Mouse (Mus musculus): Measurements from ENCODE around the gene E2f1. TPM values are rescaled to one million over a fixed set of nuclear protein-coding genes. Genes with fewer than 3 reads are reported as not detected.

The E2f1 gene
- polyA plus RNA-seq, 1 experiment from 2014 or later, result 8.4 TPM

DNA sequence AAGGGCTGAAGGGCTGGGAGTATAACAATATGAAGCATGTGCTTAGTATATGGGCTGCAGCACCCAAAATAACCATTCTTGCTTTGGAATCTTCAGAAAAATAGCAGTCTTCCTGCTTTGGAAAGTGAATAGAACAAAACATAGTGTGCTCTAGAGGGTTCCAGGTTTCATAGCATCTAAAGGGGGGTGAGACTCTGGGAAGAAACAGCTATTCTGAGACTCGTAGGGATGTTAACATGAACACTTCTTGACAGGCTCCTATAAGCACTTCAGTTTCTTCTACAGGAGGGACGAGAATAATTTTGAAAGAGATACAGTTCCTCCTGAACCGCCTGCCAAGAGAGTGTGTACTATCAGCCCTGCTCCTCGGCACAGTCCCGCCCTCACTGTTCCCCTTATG lies 52.3 kb downstream of the E2f1 start:
- no peak overlapping the region for H3K9ac ChIP-seq
- H3K27ac ChIP-seq (replicated peaks), result no peak overlapping the region
- H3K4me3 ChIP-seq, result no peak overlapping the region
- 97% methylated on average over 5 of the region's 5 CpGs for WGBS
- no peaks in the 10 kb centered on the region for H3K27me3 ChIP-seq
- H3K4me1 ChIP-seq (replicated peaks), result no peaks in the 10 kb centered on the region
- no peak overlapping the region for H3K4me2 ChIP-seq
- H3K36me3 ChIP-seq, result peaks cover 22% of the 10 kb centered on the region; the same call in 1 of the 2 replicates
- H3K9me3 ChIP-seq, result no peaks in the 10 kb centered on the region
- no peak for ATAC-seq (ENCODE audit: low FRiP score, low read depth)

DNA sequence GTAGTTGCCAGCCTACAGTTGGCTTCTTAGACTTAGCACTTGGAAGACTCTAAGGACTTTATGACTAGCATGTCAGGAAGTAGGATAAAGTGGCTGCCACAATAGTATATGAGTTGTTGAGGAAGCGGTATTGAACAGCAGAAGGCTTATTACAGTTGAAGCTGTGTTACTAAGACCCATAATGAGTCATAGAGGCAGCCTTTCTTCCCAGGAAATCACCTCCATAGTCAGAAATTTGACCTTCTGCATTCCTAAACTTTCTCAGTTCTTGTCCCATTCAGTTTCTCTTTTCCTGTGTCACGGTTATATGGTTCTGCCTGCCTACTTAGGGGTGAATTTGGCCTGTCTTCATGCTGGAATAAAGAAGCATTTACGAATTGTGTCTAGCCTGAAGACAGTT lies 52.7 kb downstream of the E2f1 start:
- H3K4me2 ChIP-seq, result no peak overlapping the region
- H3K36me3 ChIP-seq, result peaks cover 20% of the 10 kb centered on the region; the same call in 1 of the 2 replicates
- no peak overlapping the region for H3K4me3 ChIP-seq
- H3K9ac ChIP-seq, result no peak overlapping the region
- no peak for ATAC-seq (ENCODE audit: low FRiP score, low read depth)
- H3K27ac ChIP-seq (replicated peaks), result no peak overlapping the region
- 91% methylated on average over 3 of the region's 3 CpGs for WGBS
- no peaks in the 10 kb centered on the region for H3K9me3 ChIP-seq
- no peaks in the 10 kb centered on the region for H3K27me3 ChIP-seq
- H3K4me1 ChIP-seq (replicated peaks), result no peaks in the 10 kb centered on the region

DNA sequence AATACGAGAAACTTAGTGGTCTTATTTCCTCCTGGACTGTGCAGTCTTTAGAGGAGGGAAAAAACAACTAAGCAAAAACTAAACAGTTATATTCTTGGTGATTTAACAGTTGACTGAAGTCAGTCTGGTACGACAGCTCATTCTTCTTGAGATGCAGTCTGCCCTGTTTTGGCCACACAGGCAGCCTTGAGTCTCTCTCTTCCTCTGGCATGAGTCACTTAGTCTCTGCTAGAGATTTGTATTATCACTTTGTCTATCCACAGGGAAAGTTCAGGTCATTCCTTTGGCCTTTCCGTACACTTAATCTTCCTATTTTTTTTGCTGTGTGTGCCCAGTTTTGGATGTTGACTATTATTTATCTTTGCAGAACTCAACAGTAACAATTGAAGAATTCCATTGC lies 59.6 kb downstream of the E2f1 start:
- ATAC-seq (ENCODE audit: low FRiP score, low read depth), result no peak
- Histone ChIP-seq H3K4me3 (no peak overlapping the region), H3K27me3 (no peaks in the 10 kb centered on the region), H3K36me3 (peaks cover 15% of the 10 kb centered on the region; the same call in 1 of the 2 replicates), H3K27ac (replicated peaks) (no peak overlapping the region), H3K9me3 (no peaks in the 10 kb centered on the region), H3K4me1 (replicated peaks) (peaks cover 3% of the 10 kb centered on the region), H3K4me2 (no peak overlapping the region), H3K9ac (no peak overlapping the region)
- 93% methylated on average over 3 of the region's 3 CpGs for WGBS

Other genes with a start within 250 kb of the E2f1 start
- gene Cdk5rap1, start 196.9 kb downstream of the E2f1 start, polyA plus RNA-seq (2015; fragmentation: Nextera tagmentation; extraction: Ambion mirVana), result 12.8 and 13.2 TPM in 2 replicates
- 13.0 and 13.7 TPM in 2 replicates for gene Snta1, start 161.8 kb downstream of the E2f1 start, polyA plus RNA-seq (2015; fragmentation: Nextera tagmentation; extraction: Ambion mirVana)
- gene Cbfa2t2, start 133.4 kb downstream of the E2f1 start, polyA plus RNA-seq (2015; fragmentation: Nextera tagmentation; extraction: Ambion mirVana), result 48.0 and 50.8 TPM in 2 replicates
- 1.7 and 2.7 TPM in 2 replicates for gene 1700003F12Rik, start 22.8 kb downstream of the E2f1 start, polyA plus RNA-seq (2015; fragmentation: Nextera tagmentation; extraction: Ambion mirVana)
- 0.52 and 0.76 TPM in 2 replicates for gene Actl10, start 18.1 kb downstream of the E2f1 start, polyA plus RNA-seq (2015; fragmentation: Nextera tagmentation; extraction: Ambion mirVana)
- 20.3 and 21.4 TPM in 2 replicates for gene Necab3, start 11.0 kb downstream of the E2f1 start, polyA plus RNA-seq (2015; fragmentation: Nextera tagmentation; extraction: Ambion mirVana)
- gene Pxmp4, start 33.8 kb upstream of the E2f1 start, polyA plus RNA-seq (2015; fragmentation: Nextera tagmentation; extraction: Ambion mirVana), result 16.9 and 18.6 TPM in 2 replicates
- gene Zfp341, start 43.4 kb upstream of the E2f1 start, polyA plus RNA-seq (2015; fragmentation: Nextera tagmentation; extraction: Ambion mirVana), result 2.0 and 2.7 TPM in 2 replicates
- 0.76 and 0.79 TPM in 2 replicates for gene 4930519P11Rik, start 43.5 kb upstream of the E2f1 start, polyA plus RNA-seq (2015; fragmentation: Nextera tagmentation; extraction: Ambion mirVana)
- 26.4 and 32.0 TPM in 2 replicates for gene Chmp4b, start 81.8 kb upstream of the E2f1 start, polyA plus RNA-seq (2015; fragmentation: Nextera tagmentation; extraction: Ambion mirVana)
- gene Gm14214, start 200.1 kb upstream of the E2f1 start, polyA plus RNA-seq (2015; fragmentation: Nextera tagmentation; extraction: Ambion mirVana), result not detected in 2 replicates
- 26.9 and 29.4 TPM in 2 replicates for gene Raly, start 221.2 kb upstream of the E2f1 start, polyA plus RNA-seq (2015; fragmentation: Nextera tagmentation; extraction: Ambion mirVana)
- gene a, start 221.5 kb upstream of the E2f1 start, polyA plus RNA-seq (2015; fragmentation: Nextera tagmentation; extraction: Ambion mirVana), result 0.99 and 1.2 TPM in 2 replicates